Mouse (Mus musculus) embryonic facial prominence, embryonic 10.5 days (tissue): ENCODE results near the gene Fam98a. TPM values are rescaled to one million over a fixed set of nuclear protein-coding genes. Genes with fewer than 3 reads are reported as not detected.

ENCODE experiments used
- DNase-seq: peaks from one replicate; pipeline ENCODE4 v3.0.0-alpha.2; 2017; ENCODE audit warnings: low spot score
- H3K27ac ChIP-seq: fragments of 300-500 bp; sonication (generic); replicated peaks from 2 replicates; pipeline ENCODE4 v1.5.1; 2016; ENCODE audit warnings: mild to moderate bottlenecking
- H3K27me3 ChIP-seq: fragments of 300-500 bp; sonication (generic); replicated peaks from 2 replicates; pipeline ENCODE4 v1.6.1; 2016; ENCODE audit warnings: low read depth, mild to moderate bottlenecking; ENCODE audit not compliant: poor library complexity, severe bottlenecking
- H3K36me3 ChIP-seq: fragments of 300-500 bp; sonication (generic); replicated peaks from 2 replicates; pipeline ENCODE4 v1.6.1; 2016; ENCODE audit warnings: mild to moderate bottlenecking, moderate library complexity
- H3K4me1 ChIP-seq: fragments of 300-500 bp; sonication (generic); 2 replicates; pipeline ENCODE4 v1.6.1; 2016
- H3K4me3 ChIP-seq: fragments of 300-500 bp; sonication (generic); 2 replicates; pipeline ENCODE4 v1.5.1; 2016; ENCODE audit warnings: mild to moderate bottlenecking, moderate library complexity
- H3K9me3 ChIP-seq: fragments of 300-500 bp; sonication (generic); 2 replicates; pipeline ENCODE4 v1.6.1; 2016; ENCODE audit warnings: mild to moderate bottlenecking
- WGBS: fragments of 180-500 bp; shearing (Covaris S2); methylation state at CpG from one replicate; pipeline ENCODE4 v1.1.7; 2016; 5-methylcytosine and 5-hydroxymethylcytosine counted together
- polyA plus RNA-seq: library from polyadenylated mRNA; unstranded; fragments of >200 nt; fragmentation: Nextera tagmentation; extraction: Ambion mirVana; gene quantifications from 2 replicates; pipeline ENCODE4 v1.2.1, GENCODE M21; 2016

Fam98a gene
- polyA plus RNA-seq, 1 experiment from 2014 or later, result 23.9 TPM

GRCm38 (mm10) chr17:75536396-75537049 lies 15.2 kb downstream of the Fam98a start:
- Histone ChIP-seq H3K4me1 (peaks cover 5% of the 10 kb centered on the region), H3K9me3 (no peaks in the 10 kb centered on the region), H3K4me3 (no peak overlapping the region), H3K27me3 (no peaks in the 10 kb centered on the region), H3K36me3 (peaks cover 42% of the 10 kb centered on the region), H3K27ac (no peak overlapping the region)
- WGBS, result 57% methylated on average over 6 of the region's 6 CpGs
- DNase-seq, result no peak

GRCm38 (mm10) chr17:75535612-75536011 lies 16.1 kb downstream of the Fam98a start:
- DNase-seq, result no peak
- peaks cover 5% of the 10 kb centered on the region for H3K4me1 ChIP-seq
- WGBS, result 93% methylated on average over 4 of the region's 4 CpGs
- no peak overlapping the region for H3K27ac ChIP-seq
- H3K27me3 ChIP-seq, result no peaks in the 10 kb centered on the region
- H3K9me3 ChIP-seq, result no peaks in the 10 kb centered on the region
- H3K4me3 ChIP-seq, result no peak overlapping the region
- peaks cover 42% of the 10 kb centered on the region for H3K36me3 ChIP-seq

GRCm38 (mm10) chr17:75534314-75535020 lies 17.3 kb downstream of the Fam98a start:
- H3K36me3 ChIP-seq, result peaks cover 39% of the 10 kb centered on the region
- H3K4me1 ChIP-seq, result peaks cover 5% of the 10 kb centered on the region
- WGBS, result 59% methylated on average over 12 of the region's 12 CpGs
- no peaks in the 10 kb centered on the region for H3K9me3 ChIP-seq
- peak; percentile 18 for DNase-seq
- H3K27ac ChIP-seq, result no peak overlapping the region
- no peaks in the 10 kb centered on the region for H3K27me3 ChIP-seq
- no peak overlapping the region for H3K4me3 ChIP-seq

- H3K4me1 ChIP-seq, result peaks cover 5% of the 10 kb centered on the region
- 88% methylated on average over 6 of the region's 6 CpGs for WGBS
- no peak overlapping the region for H3K4me3 ChIP-seq
- H3K27ac ChIP-seq, result no peak overlapping the region
- H3K9me3 ChIP-seq, result no peaks in the 10 kb centered on the region
- no peaks in the 10 kb centered on the region for H3K27me3 ChIP-seq
- H3K36me3 ChIP-seq, result peaks cover 25% of the 10 kb centered on the region
- DNase-seq, result no peak
These were observed 19.2 kb downstream of the Fam98a start for GRCm38 (mm10) chr17:75532469-75532986.

GRCm38 (mm10) chr17:75529222-75529935 lies 22.4 kb downstream of the Fam98a start:
- Histone ChIP-seq H3K4me3 (no peak overlapping the region), H3K27ac (no peak overlapping the region), H3K4me1 (peaks cover 3% of the 10 kb centered on the region), H3K9me3 (no peaks in the 10 kb centered on the region), H3K27me3 (no peaks in the 10 kb centered on the region), H3K36me3 (peaks cover 6% of the 10 kb centered on the region)
- 93% methylated on average over 14 of the region's 14 CpGs for WGBS
- DNase-seq, result no peak

- Histone ChIP-seq H3K27me3 (no peaks in the 10 kb centered on the region), H3K4me1 (peaks cover 9% of the 10 kb centered on the region; the same call in 1 of the 2 replicates), H3K36me3 (peaks cover 6% of the 10 kb centered on the region), H3K4me3 (no peak overlapping the region), H3K27ac (no peak overlapping the region), H3K9me3 (no peaks in the 10 kb centered on the region)
- 80% methylated on average over 1 of the region's 1 CpGs for WGBS
- no peak for DNase-seq
These were observed 25.3 kb downstream of the Fam98a start for GRCm38 (mm10) chr17:75526411-75526810.

GRCm38 (mm10) chr17:75523812-75524211 lies 27.9 kb downstream of the Fam98a start:
- Histone ChIP-seq H3K27ac (no peak overlapping the region), H3K4me1 (peaks cover 12% of the 10 kb centered on the region; the same call in 1 of the 2 replicates), H3K4me3 (no peak overlapping the region), H3K36me3 (no peaks in the 10 kb centered on the region), H3K9me3 (no peaks in the 10 kb centered on the region), H3K27me3 (no peaks in the 10 kb centered on the region)
- WGBS, result 57% methylated on average over 3 of the region's 3 CpGs
- no peak for DNase-seq

- Histone ChIP-seq H3K36me3 (no peaks in the 10 kb centered on the region), H3K9me3 (no peaks in the 10 kb centered on the region), H3K27ac (no peak overlapping the region), H3K27me3 (no peaks in the 10 kb centered on the region), H3K4me3 (no peak overlapping the region), H3K4me1 (peaks cover 12% of the 10 kb centered on the region; the same call in 1 of the 2 replicates)
- DNase-seq, result no peak
- WGBS, result 26% methylated on average over 9 of the region's 9 CpGs
These were observed 29.2 kb downstream of the Fam98a start for GRCm38 (mm10) chr17:75522347-75523065.

GRCm38 (mm10) chr17:75521236-75521842 lies 30.4 kb downstream of the Fam98a start:
- no peak for DNase-seq
- no peaks in the 10 kb centered on the region for H3K9me3 ChIP-seq
- H3K4me1 ChIP-seq, result peaks cover 12% of the 10 kb centered on the region; the same call in 1 of the 2 replicates
- H3K27me3 ChIP-seq, result no peaks in the 10 kb centered on the region
- no peaks in the 10 kb centered on the region for H3K36me3 ChIP-seq
- no peak overlapping the region for H3K27ac ChIP-seq
- 21% methylated on average over 6 of the region's 6 CpGs for WGBS
- no peak overlapping the region for H3K4me3 ChIP-seq

GRCm38 (mm10) chr17:75519239-75519900 lies 32.4 kb downstream of the Fam98a start:
- no peak for DNase-seq
- H3K36me3 ChIP-seq, result no peaks in the 10 kb centered on the region
- no peaks in the 10 kb centered on the region for H3K27me3 ChIP-seq
- no peak overlapping the region for H3K27ac ChIP-seq
- peaks cover 11% of the 10 kb centered on the region; the same call in 1 of the 2 replicates for H3K4me1 ChIP-seq
- H3K9me3 ChIP-seq, result no peaks in the 10 kb centered on the region
- H3K4me3 ChIP-seq, result no peak overlapping the region
- 87% methylated on average over 8 of the region's 8 CpGs for WGBS

GRCm38 (mm10) chr17:75518181-75518901 lies 33.4 kb downstream of the Fam98a start:
- H3K27ac ChIP-seq, result no peak overlapping the region
- DNase-seq, result no peak
- H3K4me1 ChIP-seq, result peaks cover 8% of the 10 kb centered on the region; the same call in 1 of the 2 replicates
- H3K4me3 ChIP-seq, result no peak overlapping the region
- WGBS, result 55% methylated on average over 8 of the region's 8 CpGs
- H3K9me3 ChIP-seq, result no peaks in the 10 kb centered on the region
- no peaks in the 10 kb centered on the region for H3K36me3 ChIP-seq
- H3K27me3 ChIP-seq, result no peaks in the 10 kb centered on the region
